Mouse (Mus musculus) embryonic facial prominence, embryonic 15.5 days (tissue): ENCODE data around the gene Dgki. TPM values are rescaled to one million over a fixed set of nuclear protein-coding genes. Genes with fewer than 3 reads are reported as not detected.

Experiments used
- ATAC-seq: fragments of 200-750 bp; cut with Nextera tagmentation; 2 replicates; pipeline ENCODE4 v1.8.0; 2017; ENCODE audit warnings: low read depth, moderate TSS enrichment; ENCODE audit not compliant: insufficient number of reproducible peaks, low FRiP score, low TSS enrichment
- H3K27ac ChIP-seq: fragments of 300-500 bp; sonication (generic); replicated peaks from 2 replicates; pipeline ENCODE4 v1.5.1; 2015; ENCODE audit warnings: mild to moderate bottlenecking, inconsistent platforms
- H3K27me3 ChIP-seq: fragments of 300-500 bp; sonication (generic); 2 replicates; pipeline ENCODE4 v1.6.1; 2015; ENCODE audit warnings: inconsistent platforms
- H3K36me3 ChIP-seq: fragments of 300-500 bp; sonication (generic); 2 replicates; pipeline ENCODE4 v1.6.1; 2015; ENCODE audit warnings: mild to moderate bottlenecking, inconsistent platforms
- H3K4me1 ChIP-seq: fragments of 300-500 bp; sonication (generic); 2 replicates; pipeline ENCODE4 v1.6.1; 2015; ENCODE audit warnings: inconsistent platforms
- H3K4me2 ChIP-seq: fragments of 300-500 bp; sonication (generic); replicated peaks from 2 replicates; pipeline ENCODE4 v1.6.1; 2015; ENCODE audit warnings: mild to moderate bottlenecking, inconsistent platforms
- H3K4me3 ChIP-seq: fragments of 300-500 bp; sonication (generic); replicated peaks from 2 replicates; pipeline ENCODE4 v1.5.1; 2015; ENCODE audit warnings: mild to moderate bottlenecking, inconsistent platforms
- H3K9ac ChIP-seq: fragments of 300-500 bp; sonication (generic); 2 replicates; pipeline ENCODE4 v1.6.1; 2015; ENCODE audit warnings: inconsistent platforms
- H3K9me3 ChIP-seq: fragments of 300-500 bp; sonication (generic); replicated peaks from 2 replicates; pipeline ENCODE4 v1.6.1; 2016; ENCODE audit warnings: inconsistent platforms
- WGBS: fragments of 180-500 bp; shearing (Covaris S2); methylation state at CpG from one replicate; pipeline ENCODE4 v1.1.7; 2015; 5-methylcytosine and 5-hydroxymethylcytosine counted together
- polyA plus RNA-seq: library from polyadenylated mRNA; unstranded; fragments of >200 nt; fragmentation: Nextera tagmentation; extraction: Ambion mirVana; gene quantifications from 2 replicates; pipeline ENCODE4 v1.2.1, GENCODE M21; 2015

Dgki gene
- polyA plus RNA-seq, result 0.83 and 1.2 TPM in 2 replicates

GRCm38 (mm10) chr6:37299562-37300390 is at the start of gene Dgki:
Gene Dgki (minus strand): TSS chr6:37300184.
- H3K9me3 ChIP-seq, result no peaks in the 10 kb centered on the region
- H3K27me3 ChIP-seq, result peaks cover 42% of the 10 kb centered on the region

GRCm38 (mm10) chr6:37347606-37348005 is 47.6 kb upstream of the Dgki start:
- H3K4me3 ChIP-seq, result no peak overlapping the region
- no peak overlapping the region for H3K4me2 ChIP-seq
- no peaks in the 10 kb centered on the region for H3K9me3 ChIP-seq
- no peak overlapping the region for H3K9ac ChIP-seq
- ATAC-seq, result no peak
- no peaks in the 10 kb centered on the region for H3K27me3 ChIP-seq
- H3K4me1 ChIP-seq, result peaks cover 5% of the 10 kb centered on the region; the same call in 1 of the 2 replicates
- H3K36me3 ChIP-seq, result peaks cover 35% of the 10 kb centered on the region
- 60% methylated on average over 5 of the region's 5 CpGs for WGBS
- H3K27ac ChIP-seq, result no peak overlapping the region

More at GRCm38 (mm10) chr6:37299562-37300390, at the start of gene Dgki:
- peak within 1 kb of the TSS; percentile 48; the same call in 1 of the 2 replicates for H3K9ac ChIP-seq
- peaks cover 11% of the 10 kb centered on the region for H3K4me1 ChIP-seq
- WGBS, result under 1% methylated on average over 62 of the region's 65 CpGs
- H3K4me2 ChIP-seq, result peak within 1 kb of the TSS; percentile 98
- peak within 1 kb of the TSS; percentile 56 for H3K4me3 ChIP-seq
- H3K27ac ChIP-seq, result no peak within 1 kb of the TSS
- ATAC-seq, result no peak; the same call in 1 of the 2 replicates
- no peaks in the 10 kb centered on the region for H3K36me3 ChIP-seq

GRCm38 (mm10) chr6:37338055-37338454 is 38.1 kb upstream of the Dgki start:
- Histone ChIP-seq H3K27me3 (no peaks in the 10 kb centered on the region), H3K9ac (no peak overlapping the region), H3K4me2 (no peak overlapping the region), H3K9me3 (no peaks in the 10 kb centered on the region), H3K36me3 (peaks cover 19% of the 10 kb centered on the region), H3K4me1 (peaks cover 18% of the 10 kb centered on the region), H3K4me3 (no peak overlapping the region), H3K27ac (no peak overlapping the region)
- ATAC-seq, result no peak
- WGBS, result 67% methylated on average over 5 of the region's 5 CpGs

- ATAC-seq, result 0 out of 2 replicates have a peak, but pooled peaks have one; percentile 41
- Histone ChIP-seq H3K4me3 (no peak overlapping the region), H3K4me2 (no peak overlapping the region), H3K27me3 (no peaks in the 10 kb centered on the region), H3K9ac (no peak overlapping the region), H3K4me1 (peaks cover 18% of the 10 kb centered on the region), H3K9me3 (no peaks in the 10 kb centered on the region), H3K36me3 (peaks cover 28% of the 10 kb centered on the region), H3K27ac (peak overlapping the region; percentile 61)
- 16% methylated on average over 5 of the region's 5 CpGs for WGBS
Measured at GRCm38 (mm10) chr6:37336831-37337260, 36.9 kb upstream of the Dgki start.

GRCm38 (mm10) chr6:37336381-37336780 is 36.4 kb upstream of the Dgki start:
- WGBS, result 42% methylated on average over 7 of the region's 7 CpGs
- peaks cover 18% of the 10 kb centered on the region for H3K4me1 ChIP-seq
- ATAC-seq, result no peak
- no peak overlapping the region for H3K4me2 ChIP-seq
- no peaks in the 10 kb centered on the region for H3K9me3 ChIP-seq
- no peaks in the 10 kb centered on the region for H3K27me3 ChIP-seq
- no peak overlapping the region for H3K4me3 ChIP-seq
- peaks cover 32% of the 10 kb centered on the region for H3K36me3 ChIP-seq
- peak overlapping the region; percentile 61 for H3K27ac ChIP-seq
- no peak overlapping the region for H3K9ac ChIP-seq

GRCm38 (mm10) chr6:37332846-37333245 is 32.9 kb upstream of the Dgki start:
- ATAC-seq, result no peak
- no peaks in the 10 kb centered on the region for H3K27me3 ChIP-seq
- no peak overlapping the region for H3K9ac ChIP-seq
- H3K27ac ChIP-seq, result no peak overlapping the region
- H3K9me3 ChIP-seq, result no peaks in the 10 kb centered on the region
- 75% methylated on average over 10 of the region's 10 CpGs for WGBS
- no peak overlapping the region for H3K4me2 ChIP-seq
- peaks cover 24% of the 10 kb centered on the region for H3K4me1 ChIP-seq
- H3K4me3 ChIP-seq, result no peak overlapping the region
- H3K36me3 ChIP-seq, result peaks cover 36% of the 10 kb centered on the region

GRCm38 (mm10) chr6:37329901-37330864 is 30.2 kb upstream of the Dgki start:
- peaks cover 36% of the 10 kb centered on the region for H3K36me3 ChIP-seq

GRCm38 (mm10) chr6:37329376-37329775 is 29.4 kb upstream of the Dgki start:
- 85% methylated on average over 3 of the region's 3 CpGs for WGBS
- ATAC-seq, result no peak
- no peaks in the 10 kb centered on the region for H3K27me3 ChIP-seq
- no peak overlapping the region for H3K4me2 ChIP-seq
- H3K9ac ChIP-seq, result no peak overlapping the region
- no peak overlapping the region for H3K4me3 ChIP-seq
- peaks cover 20% of the 10 kb centered on the region for H3K4me1 ChIP-seq
- H3K36me3 ChIP-seq, result peaks cover 31% of the 10 kb centered on the region
- H3K27ac ChIP-seq, result no peak overlapping the region
- no peaks in the 10 kb centered on the region for H3K9me3 ChIP-seq

More at GRCm38 (mm10) chr6:37329901-37330864, 30.2 kb upstream of the Dgki start:
- no peak for ATAC-seq
- 44% methylated on average over 5 of the region's 5 CpGs for WGBS
- Histone ChIP-seq H3K27ac (no peak overlapping the region; the same call in 1 of the 2 replicates), H3K4me2 (no peak overlapping the region), H3K9me3 (no peaks in the 10 kb centered on the region), H3K4me1 (peaks cover 20% of the 10 kb centered on the region), H3K4me3 (no peak overlapping the region), H3K9ac (no peak overlapping the region), H3K27me3 (no peaks in the 10 kb centered on the region)

GRCm38 (mm10) chr6:37328671-37329070 is 28.7 kb upstream of the Dgki start:
- no peak overlapping the region for H3K4me2 ChIP-seq
- no peak overlapping the region for H3K9ac ChIP-seq
- H3K27me3 ChIP-seq, result no peaks in the 10 kb centered on the region
- no peak overlapping the region for H3K4me3 ChIP-seq
- no peaks in the 10 kb centered on the region for H3K9me3 ChIP-seq
- H3K4me1 ChIP-seq, result peaks cover 20% of the 10 kb centered on the region
- no peak overlapping the region for H3K27ac ChIP-seq
- ATAC-seq, result no peak
- H3K36me3 ChIP-seq, result peaks cover 27% of the 10 kb centered on the region
- WGBS, result 57% methylated on average over 7 of the region's 7 CpGs

- ATAC-seq, result no peak
- Histone ChIP-seq H3K4me1 (peaks cover 20% of the 10 kb centered on the region), H3K36me3 (peaks cover 20% of the 10 kb centered on the region), H3K9me3 (no peaks in the 10 kb centered on the region), H3K27ac (peak overlapping the region; percentile 63; the same call in 1 of the 2 replicates), H3K4me3 (no peak overlapping the region), H3K9ac (no peak overlapping the region), H3K27me3 (no peaks in the 10 kb centered on the region), H3K4me2 (no peak overlapping the region)
- WGBS, result 51% methylated on average over 6 of the region's 6 CpGs
Measured at GRCm38 (mm10) chr6:37327519-37327918, 27.5 kb upstream of the Dgki start.

- peaks cover 12% of the 10 kb centered on the region for H3K36me3 ChIP-seq
- ATAC-seq, result no peak
- no peak overlapping the region for H3K4me2 ChIP-seq
- no peak overlapping the region for H3K9ac ChIP-seq
- no peak overlapping the region for H3K4me3 ChIP-seq
- H3K27ac ChIP-seq, result peak overlapping the region; percentile 63
- peaks cover 20% of the 10 kb centered on the region for H3K4me1 ChIP-seq
- no peaks in the 10 kb centered on the region for H3K9me3 ChIP-seq
- WGBS, result 17% methylated on average over 8 of the region's 8 CpGs
- H3K27me3 ChIP-seq, result no peaks in the 10 kb centered on the region
Measured at GRCm38 (mm10) chr6:37326603-37326955, 26.6 kb upstream of the Dgki start.
